Mouse (Mus musculus): Measurements from ENCODE around the gene Scin. TPM values are rescaled to one million over a fixed set of nuclear protein-coding genes. Genes with fewer than 3 reads are reported as not detected.
A peak's percentile ranks its signal among the peaks of the same experiment; 100 is the strongest.

The Scin gene
- polyA plus RNA-seq, 1 experiment from 2014 or later, result 29.2 TPM

GRCm38 (mm10) chr12:40016648-40017460 lies 117.2 kb downstream of the Scin start:
- Histone ChIP-seq H3K4me1 (replicated peaks; ENCODE audit: control insufficient read depth, insufficient read depth, low read length) (no peaks in the 10 kb centered on the region), H3K36me3 (ENCODE audit: control insufficient read depth, insufficient read depth) (no peaks in the 10 kb centered on the region), H3K9ac (ENCODE audit: low read depth, low read length) (peak overlapping the region; percentile 43), H3K27ac (ENCODE audit: low read depth, low read length) (peak overlapping the region; percentile 82), H3K4me3 (ENCODE audit: low read depth, low read length) (peak overlapping the region; percentile 26), H3K27me3 (replicated peaks; ENCODE audit: control insufficient read depth, insufficient read depth, low read length) (no peaks in the 10 kb centered on the region), H3K9me3 (ENCODE audit: control insufficient read depth) (no peaks in the 10 kb centered on the region), H3K4me2 (replicated peaks; ENCODE audit: low read depth) (peak overlapping the region; percentile 61)
- TF ChIP-seq CTCF (IDR thresholded peaks at IDR 0.05; ENCODE audit: low read depth), result no peak
- 4% methylated on average over 19 of the region's 19 CpGs for WGBS
- peak; percentile 98 for ATAC-seq

- 70% methylated on average over 9 of the region's 9 CpGs for WGBS
- ATAC-seq, result no peak
- Histone ChIP-seq H3K4me2 (replicated peaks; ENCODE audit: low read depth) (no peak overlapping the region), H3K4me1 (replicated peaks; ENCODE audit: control insufficient read depth, insufficient read depth, low read length) (no peaks in the 10 kb centered on the region), H3K36me3 (ENCODE audit: control insufficient read depth, insufficient read depth) (no peaks in the 10 kb centered on the region), H3K9me3 (ENCODE audit: control insufficient read depth) (no peaks in the 10 kb centered on the region), H3K27ac (ENCODE audit: low read depth, low read length) (peak overlapping the region; percentile 82), H3K4me3 (ENCODE audit: low read depth, low read length) (no peak overlapping the region), H3K9ac (ENCODE audit: low read depth, low read length) (no peak overlapping the region), H3K27me3 (replicated peaks; ENCODE audit: control insufficient read depth, insufficient read depth, low read length) (no peaks in the 10 kb centered on the region)
- no peak for TF ChIP-seq CTCF (IDR thresholded peaks at IDR 0.05; ENCODE audit: low read depth)
Observed at GRCm38 (mm10) chr12:40016068-40016467, 118.0 kb downstream of the Scin start.

- no peak overlapping the region for H3K27ac ChIP-seq (ENCODE audit: low read depth, low read length)
- no peak overlapping the region for H3K9ac ChIP-seq (ENCODE audit: low read depth, low read length)
- H3K4me3 ChIP-seq (ENCODE audit: low read depth, low read length), result no peak overlapping the region
- H3K36me3 ChIP-seq (ENCODE audit: control insufficient read depth, insufficient read depth), result no peaks in the 10 kb centered on the region
- H3K9me3 ChIP-seq (ENCODE audit: control insufficient read depth), result no peaks in the 10 kb centered on the region
- no peak overlapping the region for H3K4me2 ChIP-seq (replicated peaks; ENCODE audit: low read depth)
- H3K4me1 ChIP-seq (replicated peaks; ENCODE audit: control insufficient read depth, insufficient read depth, low read length), result no peaks in the 10 kb centered on the region
- 62% methylated on average over 2 of the region's 2 CpGs for WGBS
- no peak for TF ChIP-seq CTCF (IDR thresholded peaks at IDR 0.05; ENCODE audit: low read depth)
- ATAC-seq, result no peak
- H3K27me3 ChIP-seq (replicated peaks; ENCODE audit: control insufficient read depth, insufficient read depth, low read length), result no peaks in the 10 kb centered on the region
Observed at GRCm38 (mm10) chr12:40009866-40010265, 124.2 kb downstream of the Scin start.

Other genes starting within 250 kb of the Scin start
- gene Arl4a, start 96.2 kb downstream of the Scin start, polyA plus RNA-seq (2015; fragmentation: Nextera tagmentation; extraction: Ambion mirVana), result 113 and 115 TPM in 2 replicates
- not detected in 2 replicates for gene Lsmem1, start 65.3 kb upstream of the Scin start, polyA plus RNA-seq (2015; fragmentation: Nextera tagmentation; extraction: Ambion mirVana)
- 98.3 and 113 TPM in 2 replicates for gene Ifrd1, start 114.3 kb upstream of the Scin start, polyA plus RNA-seq (2015; fragmentation: Nextera tagmentation; extraction: Ambion mirVana)